Mouse (Mus musculus): ENCODE results near the gene Kcnip3. TPM values are rescaled to one million over a fixed set of nuclear protein-coding genes. Genes with fewer than 3 reads are reported as not detected.
A peak's percentile ranks its signal among the peaks of the same experiment; 100 is the strongest.

Gene Kcnip3
- total RNA-seq, 2 experiments from 2014 or later, result 1.6 to 4.2 TPM

GRCm38 (mm10) chr2:127519308-127519707, 2.6 kb downstream of the Kcnip3 start:
- ATAC-seq (replicated peaks; ENCODE audit: low FRiP score, poor library complexity, severe bottlenecking), result no peak

DNA sequence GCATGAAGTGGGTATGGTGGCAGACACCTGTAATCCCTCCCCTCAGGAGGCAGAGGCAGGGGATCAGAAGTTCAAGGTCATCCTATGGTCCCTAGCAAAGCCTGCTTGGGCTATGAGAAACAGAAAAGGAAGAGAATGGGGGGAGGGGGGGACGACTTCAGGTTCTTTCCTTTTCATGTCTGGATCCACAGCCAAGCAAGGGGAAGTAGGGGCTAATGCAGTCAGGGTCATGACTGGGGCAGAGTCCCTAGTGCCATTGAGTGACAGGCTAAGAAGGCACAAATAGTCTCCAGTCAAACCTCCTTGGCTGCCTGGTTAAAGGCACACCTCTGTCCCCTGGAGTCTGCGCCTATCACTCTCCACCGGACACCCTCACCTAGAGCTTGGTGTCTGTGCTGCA, 3.1 kb downstream of the Kcnip3 start:
- no peak for ATAC-seq (replicated peaks; ENCODE audit: low FRiP score, poor library complexity, severe bottlenecking)

DNA sequence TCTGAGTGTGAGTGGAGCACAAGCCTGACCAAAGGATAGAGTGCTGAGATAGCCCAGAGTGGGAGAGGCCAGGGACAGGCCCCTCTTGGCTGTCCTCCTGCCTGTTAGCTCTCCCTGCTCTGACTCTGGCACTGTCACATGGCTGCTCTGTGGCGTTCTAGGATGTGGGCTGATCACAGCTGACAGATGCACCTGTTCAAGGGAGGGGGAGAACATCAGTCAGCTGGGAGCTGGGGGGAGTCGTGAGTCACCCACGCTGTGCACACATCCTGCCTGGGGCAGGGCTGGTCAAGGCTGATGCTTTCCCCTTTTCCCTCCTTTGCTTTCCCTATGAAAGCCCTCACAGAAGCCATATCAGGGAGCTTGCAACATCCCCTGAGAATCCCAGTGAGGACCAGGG, 3.6 kb downstream of the Kcnip3 start:
- ATAC-seq (replicated peaks; ENCODE audit: low FRiP score, poor library complexity, severe bottlenecking), result no peak

GRCm38 (mm10) chr2:127517081-127517480, 4.8 kb downstream of the Kcnip3 start:
- no peak for ATAC-seq (replicated peaks; ENCODE audit: low FRiP score, poor library complexity, severe bottlenecking)

- no peak for ATAC-seq (replicated peaks; ENCODE audit: low FRiP score, poor library complexity, severe bottlenecking)
Observed at GRCm38 (mm10) chr2:127514380-127515124, 7.3 kb downstream of the Kcnip3 start.

DNA sequence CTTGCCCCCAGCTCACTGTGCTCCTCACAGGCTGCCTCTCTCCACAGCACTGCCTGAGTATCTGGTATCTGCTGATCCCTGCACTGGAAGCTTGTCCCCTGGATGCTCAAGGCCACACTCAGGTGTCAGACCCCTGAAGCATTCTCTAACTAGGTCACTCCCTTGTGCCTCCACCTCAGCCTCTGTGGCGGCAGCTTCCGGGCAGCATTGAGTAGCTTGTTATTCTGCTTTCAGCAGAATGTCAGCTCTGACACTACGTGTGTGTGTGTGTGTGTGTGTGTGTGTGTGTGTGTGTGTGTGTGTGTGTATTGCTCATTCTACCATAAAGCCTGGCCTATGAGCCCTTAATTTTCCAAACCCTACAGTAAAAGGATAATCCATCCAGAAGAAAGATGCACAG, 8.7 kb downstream of the Kcnip3 start:
- ATAC-seq (replicated peaks; ENCODE audit: low FRiP score, poor library complexity, severe bottlenecking), result no peak

DNA sequence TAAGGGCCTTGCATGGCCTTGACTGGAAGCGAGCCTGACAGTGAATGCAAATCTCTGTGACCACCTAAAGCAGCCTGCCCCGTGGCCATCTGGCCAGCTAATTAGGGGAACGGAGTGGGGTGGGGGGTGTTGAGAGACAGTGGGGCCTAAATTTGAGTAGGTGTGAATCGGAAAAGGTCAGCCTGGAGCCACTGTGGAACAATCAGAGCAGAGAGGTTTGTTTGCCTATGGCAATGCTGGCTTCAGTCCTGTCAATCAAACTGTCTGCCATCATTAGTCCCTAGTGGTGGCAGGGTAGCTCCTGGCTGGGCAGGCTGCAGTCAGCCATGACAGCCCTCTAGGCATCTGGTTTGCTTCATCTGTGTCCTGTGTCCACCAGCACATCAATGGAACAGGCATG, 10.5 kb downstream of the Kcnip3 start:
- no peak for ATAC-seq (replicated peaks; ENCODE audit: low FRiP score, poor library complexity, severe bottlenecking)

- ATAC-seq (replicated peaks; ENCODE audit: low FRiP score, poor library complexity, severe bottlenecking), result no peak
Observed at GRCm38 (mm10) chr2:127507967-127508660, 13.8 kb downstream of the Kcnip3 start.

- ATAC-seq (replicated peaks; ENCODE audit: low FRiP score, poor library complexity, severe bottlenecking), result peak; percentile 74
Observed at GRCm38 (mm10) chr2:127507077-127507774, 14.7 kb downstream of the Kcnip3 start.

GRCm38 (mm10) chr2:127506131-127506632, 15.7 kb downstream of the Kcnip3 start:
- no peak for ATAC-seq (replicated peaks; ENCODE audit: low FRiP score, poor library complexity, severe bottlenecking)

DNA sequence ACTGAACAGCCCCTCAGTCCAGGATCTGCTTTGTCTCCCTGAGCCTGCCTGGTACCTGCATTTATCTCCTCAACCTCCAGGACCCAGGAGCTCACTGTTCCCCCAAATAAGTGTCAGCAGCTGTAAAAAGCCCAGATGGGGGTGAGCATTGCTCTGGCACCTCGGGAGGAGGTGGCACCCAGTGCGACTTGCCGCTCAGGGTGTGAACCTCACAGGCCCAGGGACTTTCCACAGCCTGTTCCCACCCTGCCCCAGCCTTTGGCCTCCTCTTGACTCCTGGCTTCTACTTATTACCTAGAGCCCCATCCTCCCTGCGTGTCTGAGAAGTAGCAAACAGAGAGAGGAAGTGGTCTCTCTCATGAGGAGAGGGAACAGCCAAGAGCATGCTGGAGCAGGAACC, 16.7 kb downstream of the Kcnip3 start:
- no peak for ATAC-seq (replicated peaks; ENCODE audit: low FRiP score, poor library complexity, severe bottlenecking)

DNA sequence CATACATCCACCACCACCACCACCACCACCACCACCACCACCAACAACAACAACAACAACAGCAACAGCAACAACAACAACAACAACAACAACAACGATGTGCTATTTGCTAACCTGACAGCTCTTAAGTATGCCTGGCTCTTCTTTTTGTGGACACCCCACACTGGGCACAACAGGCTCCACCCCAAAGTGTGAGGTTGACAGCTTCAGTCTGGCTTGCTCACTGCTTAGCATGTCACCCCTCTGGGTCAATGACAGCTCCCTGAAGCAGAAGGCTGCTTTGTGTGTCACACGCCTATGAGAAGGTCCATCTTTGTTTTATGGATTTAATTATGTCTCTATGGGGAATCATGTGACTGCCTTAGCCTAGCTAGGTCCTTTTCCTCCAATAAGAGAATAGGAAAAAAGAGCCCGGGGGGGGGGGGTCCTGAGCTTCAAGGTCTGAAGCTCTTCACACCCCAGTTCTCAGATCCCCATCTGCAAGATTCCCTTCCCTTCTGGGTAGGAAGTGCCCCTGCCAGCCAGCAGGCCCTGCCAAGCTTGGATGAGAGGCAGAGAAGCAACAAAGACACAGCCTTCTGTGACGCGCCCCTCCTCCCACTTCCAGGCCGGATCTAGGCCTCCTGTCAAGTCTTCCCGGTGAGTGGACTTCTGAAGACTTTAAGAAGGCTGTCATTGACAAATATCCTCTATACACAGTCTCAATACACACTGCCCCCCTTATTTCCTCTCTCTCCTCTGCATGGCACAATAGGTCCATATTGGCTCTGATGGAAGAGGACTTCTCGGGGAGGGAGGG, 17.9 kb downstream of the Kcnip3 start:
- no peak for ATAC-seq (replicated peaks; ENCODE audit: low FRiP score, poor library complexity, severe bottlenecking)

DNA sequence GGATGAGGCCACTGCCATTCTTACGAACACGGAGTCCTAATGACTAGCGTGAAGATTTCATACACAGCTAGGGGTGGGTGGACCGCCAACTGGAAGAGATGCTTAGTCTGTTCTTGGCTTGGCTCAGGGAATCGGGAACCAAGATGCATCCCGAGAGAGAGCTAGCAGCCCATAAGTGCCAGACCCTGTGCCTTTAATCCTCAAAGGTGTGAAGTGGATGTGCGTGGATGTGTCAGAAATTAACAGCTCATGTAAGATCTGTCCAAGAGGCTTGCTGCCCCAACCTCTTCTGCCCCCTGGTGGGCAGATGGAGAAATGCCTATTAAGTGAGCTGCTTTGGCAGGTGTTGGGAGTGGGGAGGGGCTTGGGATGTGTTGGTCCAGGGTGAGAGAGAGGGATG, 20.8 kb downstream of the Kcnip3 start:
- no peak; the same call in 1 of the 2 replicates for ATAC-seq (replicated peaks; ENCODE audit: low FRiP score, poor library complexity, severe bottlenecking)

GRCm38 (mm10) chr2:127498750-127499149, 23.1 kb downstream of the Kcnip3 start:
- no peak for ATAC-seq (replicated peaks; ENCODE audit: low FRiP score, poor library complexity, severe bottlenecking)

DNA sequence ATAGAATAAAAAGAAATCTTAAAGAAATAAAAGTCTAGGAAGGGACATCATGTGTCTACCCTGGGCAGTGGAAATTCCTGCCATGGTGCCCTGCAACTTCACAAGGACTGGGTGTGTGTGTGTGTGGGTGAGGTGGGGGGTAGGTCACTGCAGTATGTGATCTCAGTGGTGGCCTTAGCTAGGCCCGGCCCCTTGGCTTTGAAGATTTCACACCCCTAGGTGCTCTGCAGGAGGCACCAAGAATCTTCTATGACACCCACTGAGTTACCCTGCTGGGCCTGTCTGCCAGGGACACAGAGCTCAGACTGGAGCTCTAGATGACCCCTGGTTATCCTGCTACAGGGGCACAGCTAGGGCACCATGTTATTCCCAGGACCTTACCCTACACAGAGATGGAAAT, 25.6 kb downstream of the Kcnip3 start:
- ATAC-seq (replicated peaks; ENCODE audit: low FRiP score, poor library complexity, severe bottlenecking), result no peak

- no peak for ATAC-seq (replicated peaks; ENCODE audit: low FRiP score, poor library complexity, severe bottlenecking)
Observed at GRCm38 (mm10) chr2:127484476-127485170, 37.3 kb downstream of the Kcnip3 start.

DNA sequence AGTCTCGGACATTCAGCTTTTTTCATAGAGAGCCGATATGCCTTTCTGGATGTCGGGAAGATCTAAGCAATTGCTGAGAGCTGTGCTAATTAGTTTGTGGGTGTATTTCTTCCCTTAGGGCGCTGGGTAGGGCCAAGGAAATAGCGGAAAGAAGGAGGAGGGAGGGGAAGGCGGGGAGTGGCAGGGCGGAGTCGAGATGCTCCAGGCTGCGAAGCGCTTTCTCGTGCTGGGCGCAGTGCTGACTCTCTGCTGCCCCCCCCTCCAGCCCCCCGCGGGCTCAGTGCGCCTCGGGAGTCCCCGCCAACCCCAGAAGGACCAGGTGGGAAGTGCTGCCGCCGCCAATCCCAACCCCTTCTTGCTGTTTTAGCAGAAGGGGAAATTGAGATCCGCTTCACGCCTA, 38.9 kb downstream of the Kcnip3 start:
- ATAC-seq (replicated peaks; ENCODE audit: low FRiP score, poor library complexity, severe bottlenecking), result no peak

DNA sequence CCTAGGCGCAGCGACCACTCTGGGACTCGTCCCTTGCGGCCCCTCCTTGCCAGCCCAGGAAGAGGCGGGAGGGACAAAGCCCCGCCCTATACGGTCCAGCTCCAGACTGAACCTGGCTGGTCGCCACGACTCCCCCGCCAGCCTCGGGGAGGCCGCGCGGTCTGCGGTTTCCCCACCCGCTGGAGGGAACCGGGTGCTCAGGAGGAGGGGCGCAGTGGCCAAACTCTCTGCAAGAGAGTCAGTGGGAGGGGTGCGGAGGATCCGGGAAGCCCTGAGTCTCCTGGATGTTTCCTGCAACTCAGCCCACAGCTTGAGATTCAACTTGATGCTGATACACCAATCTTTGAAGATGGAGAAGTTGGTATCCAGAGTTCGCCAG, 39.4 kb downstream of the Kcnip3 start:
- ATAC-seq (replicated peaks; ENCODE audit: low FRiP score, poor library complexity, severe bottlenecking), result no peak

GRCm38 (mm10) chr2:127481841-127482532, 39.9 kb downstream of the Kcnip3 start:
- ATAC-seq (replicated peaks; ENCODE audit: low FRiP score, poor library complexity, severe bottlenecking), result no peak

Measured in erythroid progenitor cell, adult 5-6 weeks (primary cell).